Mouse (Mus musculus) bone marrow, adult 2 months (tissue): ENCODE results near the gene Tfcp2l1.

Source experiments
- CTCF ChIP-seq: fragments of 200-500 bp; IDR thresholded peaks from 2 replicates; pipeline ENCODE4 v1.5.1; 2011; ENCODE audit warnings: low read length, control low read depth; ENCODE audit not compliant: control insufficient read depth, insufficient read depth
- POLR2A ChIP-seq: fragments of 200-500 bp; IDR thresholded peaks from 2 replicates; pipeline ENCODE4 v1.6.1; 2011; ENCODE audit warnings: low read depth, mild to moderate bottlenecking, control low read depth, low read length, borderline replicate concordance; ENCODE audit not compliant: control insufficient read depth

- TF ChIP-seq POLR2A: no peak
- TF ChIP-seq CTCF: no peak
Observed at GRCm38 (mm10) chr1:118699118-118699890, 71.6 kb downstream of the Tfcp2l1 start.
